Mouse (Mus musculus): Measurements from ENCODE around the gene Pde3a. TPM values are rescaled to one million over a fixed set of nuclear protein-coding genes. Genes with fewer than 3 reads are reported as not detected.
"Not testable (repeated sequence)": the region's sequence is repeated elsewhere in the genome, so short reads cannot be mapped to it uniquely, and the experiment has no call there.

Gene Pde3a
- total RNA-seq, 4 experiments from 2014 or later: 1.7 to 3.4 (median 2.4) TPM

GRCm38 (mm10) chr6:141327134-141327533 lies 78.1 kb downstream of the Pde3a start:
- not testable (repeated sequence) for DNase-seq (ENCODE audit: low spot score in 2 of 2)

GRCm38 (mm10) chr6:141328071-141328470 lies 79.0 kb downstream of the Pde3a start:
- DNase-seq (ENCODE audit: low spot score in 2 of 2): no peak

- DNase-seq (ENCODE audit: low spot score in 2 of 2): no peak
Measured at GRCm38 (mm10) chr6:141331464-141331863, 82.4 kb downstream of the Pde3a start.

- DNase-seq (ENCODE audit: low spot score in 2 of 2): no peak
Measured at GRCm38 (mm10) chr6:141332613-141333165, 83.6 kb downstream of the Pde3a start.

GRCm38 (mm10) chr6:141333245-141333644 lies 84.2 kb downstream of the Pde3a start:
- DNase-seq (ENCODE audit: low spot score in 2 of 2): no peak

GRCm38 (mm10) chr6:141335878-141336277 lies 86.8 kb downstream of the Pde3a start:
- no peak for DNase-seq (ENCODE audit: low spot score in 2 of 2)

GRCm38 (mm10) chr6:141336438-141336837 lies 87.4 kb downstream of the Pde3a start:
- DNase-seq (ENCODE audit: low spot score in 2 of 2): no peak

- DNase-seq (ENCODE audit: low spot score in 2 of 2): no peak
Measured at GRCm38 (mm10) chr6:141337673-141338072, 88.6 kb downstream of the Pde3a start.

GRCm38 (mm10) chr6:141341385-141341784 lies 92.3 kb downstream of the Pde3a start:
- DNase-seq (ENCODE audit: low spot score in 2 of 2): no peak

- no peak for DNase-seq (ENCODE audit: low spot score in 2 of 2)
Measured at GRCm38 (mm10) chr6:141347870-141348269, 98.8 kb downstream of the Pde3a start.

- DNase-seq (ENCODE audit: low spot score in 2 of 2): no peak
Measured at GRCm38 (mm10) chr6:141348542-141348941, 99.5 kb downstream of the Pde3a start.

- no peak for DNase-seq (ENCODE audit: low spot score in 2 of 2)
Measured at GRCm38 (mm10) chr6:141350261-141350660, 101.2 kb downstream of the Pde3a start.

- DNase-seq (ENCODE audit: low spot score in 2 of 2): no peak
Measured at GRCm38 (mm10) chr6:141352277-141352676, 103.2 kb downstream of the Pde3a start.

- DNase-seq (ENCODE audit: low spot score in 2 of 2): no peak
Measured at GRCm38 (mm10) chr6:141363664-141364063, 114.6 kb downstream of the Pde3a start.

GRCm38 (mm10) chr6:141367037-141367436 lies 118.0 kb downstream of the Pde3a start:
- no peak for DNase-seq (ENCODE audit: low spot score in 2 of 2)

- DNase-seq (ENCODE audit: low spot score in 2 of 2): no peak
Measured at GRCm38 (mm10) chr6:141372697-141373096, 123.6 kb downstream of the Pde3a start.

- DNase-seq (ENCODE audit: low spot score in 2 of 2): no peak
Measured at GRCm38 (mm10) chr6:141374469-141375057, 125.5 kb downstream of the Pde3a start.

- no peak for DNase-seq (ENCODE audit: low spot score in 2 of 2)
Measured at GRCm38 (mm10) chr6:141375155-141375554, 126.1 kb downstream of the Pde3a start.

- DNase-seq (ENCODE audit: low spot score in 2 of 2): no peak
Measured at GRCm38 (mm10) chr6:141380927-141381326, 131.9 kb downstream of the Pde3a start.

GRCm38 (mm10) chr6:141381473-141381872 lies 132.4 kb downstream of the Pde3a start:
- DNase-seq (ENCODE audit: low spot score in 2 of 2): no peak

- DNase-seq (ENCODE audit: low spot score in 2 of 2): no peak
Measured at GRCm38 (mm10) chr6:141381881-141382370, 132.9 kb downstream of the Pde3a start.

GRCm38 (mm10) chr6:141388104-141388503 lies 139.0 kb downstream of the Pde3a start:
- DNase-seq (ENCODE audit: low spot score in 2 of 2): no peak

GRCm38 (mm10) chr6:141395926-141396325 lies 146.9 kb downstream of the Pde3a start:
- no peak for DNase-seq (ENCODE audit: low spot score in 2 of 2)
